Mouse (Mus musculus) midbrain, postnatal 0 days (tissue): ENCODE measurements around the gene Arhgap8. TPM values are rescaled to one million over a fixed set of nuclear protein-coding genes. Genes with fewer than 3 reads are reported as not detected.

Source experiments
- ATAC-seq: fragments of 200-750 bp; cut with Nextera tagmentation; 2 replicates; pipeline ENCODE4 v1.8.0; 2017; ENCODE audit warnings: moderate number of reproducible peaks, mild to moderate bottlenecking, moderate TSS enrichment, moderate library complexity; ENCODE audit not compliant: low FRiP score
- DNase-seq: peaks from one replicate; pipeline ENCODE4 v3.0.0-alpha.2; 2015; ENCODE audit warnings: low spot score
- H3K27ac ChIP-seq: fragments of 300-500 bp; sonication (generic); 2 replicates; pipeline ENCODE4 v1.5.1; 2014; ENCODE audit warnings: low read depth, mild to moderate bottlenecking, low read length, mixed read lengths
- H3K27me3 ChIP-seq: fragments of 300-500 bp; sonication (generic); 2 replicates; pipeline ENCODE4 v1.6.1; 2014; ENCODE audit warnings: low read length, control low read depth, mixed read lengths; ENCODE audit not compliant: insufficient read depth
- H3K36me3 ChIP-seq: fragments of 300-500 bp; sonication (generic); 2 replicates; pipeline ENCODE4 v1.6.1; 2014; ENCODE audit warnings: low read length, control low read depth, mixed read lengths; ENCODE audit not compliant: insufficient read depth
- H3K4me1 ChIP-seq: fragments of 300-500 bp; sonication (generic); 2 replicates; pipeline ENCODE4 v1.6.1; 2014; ENCODE audit warnings: mild to moderate bottlenecking, control low read depth, antibody characterized with exemption, low read length, mixed read lengths; ENCODE audit not compliant: insufficient read depth
- H3K4me2 ChIP-seq: fragments of 300-500 bp; sonication (generic); 2 replicates; pipeline ENCODE4 v1.6.1; 2014; ENCODE audit warnings: low read depth, mild to moderate bottlenecking, low read length, mixed read lengths; ENCODE audit not compliant: poor library complexity, severe bottlenecking
- H3K4me3 ChIP-seq: fragments of 300-500 bp; sonication (generic); 2 replicates; pipeline ENCODE4 v1.5.1; 2014; ENCODE audit warnings: low read depth, mild to moderate bottlenecking, low read length, moderate library complexity
- H3K9ac ChIP-seq: fragments of 300-500 bp; sonication (generic); replicated peaks from 2 replicates; pipeline ENCODE4 v1.6.1; 2014; ENCODE audit warnings: mild to moderate bottlenecking, low read length, moderate library complexity, mixed read lengths; ENCODE audit not compliant: poor library complexity, severe bottlenecking
- H3K9me3 ChIP-seq: fragments of 300-500 bp; sonication (generic); 2 replicates; pipeline ENCODE4 v1.6.1; 2016; ENCODE audit warnings: low read length, control low read depth
- CTCF ChIP-seq: IDR thresholded peaks from 2 replicates; pipeline ENCODE4 v1.5.1; 2016; ENCODE audit warnings: antibody characterized with exemption, mild to moderate bottlenecking
- WGBS: fragments of 180-500 bp; shearing (Covaris S2); extraction: QIAGEN DNeasy Blood & Tissue Kit; methylation state at CpG from one replicate; pipeline ENCODE4 v1.1.7; 2014; 5-methylcytosine and 5-hydroxymethylcytosine counted together
- polyA plus RNA-seq: library from polyadenylated mRNA; unstranded; fragments of >200 nt; fragmentation: Nextera tagmentation; extraction: Ambion mirVana; gene quantifications from 2 replicates; pipeline ENCODE4 v1.2.1, GENCODE M21; 2015
- total RNA-seq: library from RNA; depleted of rRNA; stranded (reverse); fragments of >200 nt; gene quantifications from 2 replicates; pipeline ENCODE4 v1.2.3, GENCODE M21; 2014

Gene Arhgap8
- total and polyA plus RNA-seq, 2 experiments from 2014 or later: 0.44 to 0.53 TPM

DNA sequence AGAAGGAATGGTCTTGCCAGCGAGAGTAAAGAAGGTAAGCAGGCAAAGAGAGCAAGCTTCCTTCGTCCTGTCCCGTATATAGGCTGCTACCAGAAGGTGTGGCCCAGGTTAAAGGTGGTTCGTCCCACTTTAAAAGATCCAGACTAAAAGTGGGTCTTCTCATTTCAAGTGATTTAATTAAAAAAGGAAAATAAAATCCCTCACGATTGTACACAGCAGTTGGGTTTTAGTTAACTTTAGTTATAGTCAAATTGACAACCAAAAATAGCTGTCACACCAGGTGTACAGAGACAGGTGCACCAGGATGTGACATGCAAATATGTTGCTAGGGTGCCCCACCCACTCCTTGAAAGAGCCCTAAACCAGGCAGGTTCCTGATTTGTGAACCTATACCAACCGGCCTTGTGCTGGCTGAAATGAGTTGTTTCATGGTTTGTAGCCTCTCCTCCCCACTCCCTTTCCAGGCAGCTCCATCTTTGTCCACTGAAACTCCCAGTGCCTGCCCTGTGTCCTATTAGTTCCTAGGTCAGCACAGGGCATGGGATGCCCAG, 14.4 kb upstream of the Arhgap8 start:
- 88% methylated on average over 6 of the region's 6 CpGs for WGBS

GRCm38 (mm10) chr15:84706983-84707619, 12.8 kb upstream of the Arhgap8 start:
- WGBS: 88% methylated on average over 6 of the region's 6 CpGs
- no peak for DNase-seq
- no peak overlapping the region for H3K9ac ChIP-seq
- no peak for TF ChIP-seq CTCF
- H3K36me3 ChIP-seq: peaks cover 8% of the 10 kb centered on the region
- no peak overlapping the region for H3K27ac ChIP-seq
- H3K27me3 ChIP-seq: no peaks in the 10 kb centered on the region
- no peak for ATAC-seq
- H3K4me3 ChIP-seq: no peak overlapping the region
- no peak overlapping the region for H3K4me2 ChIP-seq
- no peaks in the 10 kb centered on the region for H3K9me3 ChIP-seq
- H3K4me1 ChIP-seq: no peaks in the 10 kb centered on the region

More for the DNA sequence above, 14.4 kb upstream of the Arhgap8 start:
- H3K36me3 ChIP-seq: peaks cover 17% of the 10 kb centered on the region
- H3K4me3 ChIP-seq: no peak overlapping the region
- H3K4me2 ChIP-seq: no peak overlapping the region
- H3K4me1 ChIP-seq: no peaks in the 10 kb centered on the region
- DNase-seq: no peak
- no peaks in the 10 kb centered on the region for H3K9me3 ChIP-seq
- no peak for TF ChIP-seq CTCF
- no peak overlapping the region for H3K27ac ChIP-seq
- no peak overlapping the region for H3K9ac ChIP-seq
- ATAC-seq: no peak
- H3K27me3 ChIP-seq: no peaks in the 10 kb centered on the region

DNA sequence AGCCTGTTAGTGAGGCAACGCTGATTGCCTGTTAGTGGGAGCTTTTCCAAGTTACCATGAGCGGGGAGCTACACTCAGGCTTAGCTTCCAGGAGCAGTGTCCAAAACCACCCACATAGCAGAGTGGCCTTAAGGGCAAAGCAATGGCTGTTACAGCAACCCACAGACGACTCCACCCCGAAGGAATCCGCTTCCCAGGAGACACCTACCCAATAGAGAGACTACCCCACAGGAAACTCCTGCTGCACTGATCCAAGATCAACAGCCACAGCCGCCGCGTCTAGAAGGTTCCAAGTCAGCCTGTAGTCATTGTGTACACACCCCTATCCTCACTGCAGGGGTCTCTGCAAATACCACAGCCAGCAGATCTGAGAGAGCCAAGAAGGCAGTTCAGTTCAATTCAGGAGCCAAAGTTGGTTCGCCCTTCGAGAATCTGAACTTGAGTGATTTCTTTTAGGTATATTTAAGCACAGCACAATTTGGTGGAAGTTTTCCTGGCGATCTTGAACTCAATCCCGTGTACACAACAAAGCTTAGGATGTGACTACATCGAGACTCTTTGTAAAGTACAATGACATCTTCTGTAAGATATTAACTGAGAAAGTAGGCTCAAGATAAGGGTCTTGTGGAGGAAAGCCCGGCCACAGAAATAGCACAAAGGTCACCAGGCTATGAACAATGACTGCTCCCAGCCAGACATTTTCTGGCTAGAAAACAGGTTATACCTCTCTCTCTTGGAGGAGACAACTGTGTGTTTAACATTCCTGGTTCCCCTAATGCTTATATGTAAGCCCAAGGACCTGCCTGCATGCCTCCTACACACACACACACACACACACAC, 7.1 kb upstream of the Arhgap8 start:
- no peak overlapping the region for H3K4me2 ChIP-seq
- H3K27ac ChIP-seq: no peak overlapping the region
- no peaks in the 10 kb centered on the region for H3K27me3 ChIP-seq
- ATAC-seq (no peak), DNase-seq (peak; percentile 47)
- WGBS: 64% methylated on average over 14 of the region's 14 CpGs
- no peaks in the 10 kb centered on the region for H3K36me3 ChIP-seq
- H3K4me1 ChIP-seq: no peaks in the 10 kb centered on the region
- no peaks in the 10 kb centered on the region for H3K9me3 ChIP-seq
- no peak for TF ChIP-seq CTCF
- no peak overlapping the region for H3K4me3 ChIP-seq
- H3K9ac ChIP-seq: no peak overlapping the region

- DNase-seq (peak; percentile 71), ATAC-seq (peak; percentile 38; the same call in 1 of the 2 replicates)
- Histone ChIP-seq H3K9ac (0 out of 2 replicates have a peak overlapping the region, but pooled peaks have one; percentile 29), H3K27ac (peak overlapping the region; percentile 39), H3K4me2 (peak overlapping the region; percentile 43), H3K4me3 (peak overlapping the region; percentile 9; the same call in 1 of the 2 replicates), H3K9me3 (no peaks in the 10 kb centered on the region), H3K4me1 (no peaks in the 10 kb centered on the region), H3K27me3 (0 out of 2 replicates have a peak, but pooled peaks cover 3% of the 10 kb centered on the region), H3K36me3 (no peaks in the 10 kb centered on the region)
- 1% methylated on average over 17 of the region's 17 CpGs for WGBS
- peak; percentile 53 for TF ChIP-seq CTCF
Observed at GRCm38 (mm10) chr15:84714730-84715129, 5.1 kb upstream of the Arhgap8 start.

GRCm38 (mm10) chr15:84715132-84715531, 4.7 kb upstream of the Arhgap8 start:
- DNase-seq: no peak
- no peak for ATAC-seq
- Histone ChIP-seq H3K9me3 (no peaks in the 10 kb centered on the region), H3K36me3 (no peaks in the 10 kb centered on the region), H3K27me3 (peaks cover 7% of the 10 kb centered on the region), H3K27ac (peak overlapping the region; percentile 39), H3K4me1 (no peaks in the 10 kb centered on the region), H3K9ac (no peak overlapping the region), H3K4me3 (peak overlapping the region; percentile 9; the same call in 1 of the 2 replicates), H3K4me2 (peak overlapping the region; percentile 43)
- WGBS: 38% methylated on average over 11 of the region's 11 CpGs
- TF ChIP-seq CTCF: no peak
